Mouse (Mus musculus): ENCODE results near the gene Itpr2. TPM values are rescaled to one million over a fixed set of nuclear protein-coding genes. Genes with fewer than 3 reads are reported as not detected.

Itpr2 gene
- polyA plus RNA-seq, 1 experiment from 2014 or later = 10.9 TPM

- TF ChIP-seq EP300 (optimal IDR thresholded peaks at IDR 0.05) (no peak), CTCF (IDR thresholded peaks at IDR 0.05; ENCODE audit: low read depth) (peak; percentile 69)
- no peak overlapping the region for H3K4me3 ChIP-seq (ENCODE audit: low read depth, low read length)
- no peaks in the 10 kb centered on the region for H3K36me3 ChIP-seq (ENCODE audit: control insufficient read depth, insufficient read depth, low read length)
- H3K27ac ChIP-seq (replicated peaks) = no peak overlapping the region
- DNase-seq (ENCODE audit: low spot score) = no peak
- 95% methylated on average over 3 of the region's 3 CpGs for WGBS
- no peaks in the 10 kb centered on the region for H3K27me3 ChIP-seq (ENCODE audit: control insufficient read depth, insufficient read depth, low read length)
- no peaks in the 10 kb centered on the region for H3K4me1 ChIP-seq (replicated peaks; ENCODE audit: control insufficient read depth, insufficient read depth)
- ATAC-seq (ENCODE audit: low FRiP score, low TSS enrichment) = no peak
- no peak overlapping the region for H3K9ac ChIP-seq (ENCODE audit: low read length)
- H3K9me3 ChIP-seq (ENCODE audit: control insufficient read depth, low read length) = no peaks in the 10 kb centered on the region
- H3K4me2 ChIP-seq (replicated peaks; ENCODE audit: low read depth) = no peak overlapping the region
Measured at GRCm38 (mm10) chr6:146344732-146345131, 157.3 kb downstream of the Itpr2 start.

- H3K27me3 ChIP-seq (ENCODE audit: control insufficient read depth, insufficient read depth, low read length) = no peaks in the 10 kb centered on the region
- H3K9me3 ChIP-seq (ENCODE audit: control insufficient read depth, low read length) = no peaks in the 10 kb centered on the region
- no peak overlapping the region for H3K4me2 ChIP-seq (replicated peaks; ENCODE audit: low read depth)
- no peaks in the 10 kb centered on the region for H3K4me1 ChIP-seq (replicated peaks; ENCODE audit: control insufficient read depth, insufficient read depth)
- TF ChIP-seq CTCF (IDR thresholded peaks at IDR 0.05; ENCODE audit: low read depth) (no peak), EP300 (optimal IDR thresholded peaks at IDR 0.05) (no peak)
- H3K9ac ChIP-seq (ENCODE audit: low read length) = no peak overlapping the region
- no peaks in the 10 kb centered on the region for H3K36me3 ChIP-seq (ENCODE audit: control insufficient read depth, insufficient read depth, low read length)
- H3K4me3 ChIP-seq (ENCODE audit: low read depth, low read length) = no peak overlapping the region
- ATAC-seq (ENCODE audit: low FRiP score, low TSS enrichment) (no peak), DNase-seq (ENCODE audit: low spot score) (no peak)
- WGBS = 62% methylated on average over 10 of the region's 10 CpGs
- H3K27ac ChIP-seq (replicated peaks) = no peak overlapping the region
Measured at GRCm38 (mm10) chr6:146343671-146344384, 158.2 kb downstream of the Itpr2 start.

GRCm38 (mm10) chr6:146342995-146343394 is 159.0 kb downstream of the Itpr2 start:
- Histone ChIP-seq H3K9ac (ENCODE audit: low read length) (no peak overlapping the region), H3K27ac (replicated peaks) (no peak overlapping the region), H3K27me3 (ENCODE audit: control insufficient read depth, insufficient read depth, low read length) (no peaks in the 10 kb centered on the region), H3K4me2 (replicated peaks; ENCODE audit: low read depth) (no peak overlapping the region), H3K36me3 (ENCODE audit: control insufficient read depth, insufficient read depth, low read length) (no peaks in the 10 kb centered on the region), H3K9me3 (ENCODE audit: control insufficient read depth, low read length) (no peaks in the 10 kb centered on the region), H3K4me3 (ENCODE audit: low read depth, low read length) (no peak overlapping the region), H3K4me1 (replicated peaks; ENCODE audit: control insufficient read depth, insufficient read depth) (no peaks in the 10 kb centered on the region)
- TF ChIP-seq EP300 (optimal IDR thresholded peaks at IDR 0.05) (no peak), CTCF (IDR thresholded peaks at IDR 0.05; ENCODE audit: low read depth) (no peak)
- 62% methylated on average over 6 of the region's 6 CpGs for WGBS
- ATAC-seq (ENCODE audit: low FRiP score, low TSS enrichment) (no peak), DNase-seq (ENCODE audit: low spot score) (no peak)

- H3K4me2 ChIP-seq (replicated peaks; ENCODE audit: low read depth) = no peak overlapping the region
- no peak for DNase-seq (ENCODE audit: low spot score)
- no peaks in the 10 kb centered on the region for H3K4me1 ChIP-seq (replicated peaks; ENCODE audit: control insufficient read depth, insufficient read depth)
- WGBS = 84% methylated on average over 3 of the region's 3 CpGs
- no peak overlapping the region for H3K9ac ChIP-seq (ENCODE audit: low read length)
- H3K27ac ChIP-seq (replicated peaks) = no peak overlapping the region
- no peaks in the 10 kb centered on the region for H3K9me3 ChIP-seq (ENCODE audit: control insufficient read depth, low read length)
- no peaks in the 10 kb centered on the region for H3K36me3 ChIP-seq (ENCODE audit: control insufficient read depth, insufficient read depth, low read length)
- no peak for TF ChIP-seq EP300 (optimal IDR thresholded peaks at IDR 0.05)
- TF ChIP-seq CTCF (IDR thresholded peaks at IDR 0.05; ENCODE audit: low read depth) = no peak
- H3K4me3 ChIP-seq (ENCODE audit: low read depth, low read length) = no peak overlapping the region
- no peaks in the 10 kb centered on the region for H3K27me3 ChIP-seq (ENCODE audit: control insufficient read depth, insufficient read depth, low read length)
- no peak for ATAC-seq (ENCODE audit: low FRiP score, low TSS enrichment)
Measured at GRCm38 (mm10) chr6:146341934-146342333, 160.1 kb downstream of the Itpr2 start.

- H3K36me3 ChIP-seq (ENCODE audit: control insufficient read depth, insufficient read depth, low read length) = no peaks in the 10 kb centered on the region
- ATAC-seq (ENCODE audit: low FRiP score, low TSS enrichment) = no peak
- TF ChIP-seq CTCF (IDR thresholded peaks at IDR 0.05; ENCODE audit: low read depth) (no peak), EP300 (optimal IDR thresholded peaks at IDR 0.05) (no peak)
- 81% methylated on average over 3 of the region's 3 CpGs for WGBS
- H3K9me3 ChIP-seq (ENCODE audit: control insufficient read depth, low read length) = no peaks in the 10 kb centered on the region
- no peak overlapping the region for H3K27ac ChIP-seq (replicated peaks)
- no peaks in the 10 kb centered on the region for H3K27me3 ChIP-seq (ENCODE audit: control insufficient read depth, insufficient read depth, low read length)
- H3K4me1 ChIP-seq (replicated peaks; ENCODE audit: control insufficient read depth, insufficient read depth) = no peaks in the 10 kb centered on the region
- no peak overlapping the region for H3K4me2 ChIP-seq (replicated peaks; ENCODE audit: low read depth)
- H3K4me3 ChIP-seq (ENCODE audit: low read depth, low read length) = no peak overlapping the region
- no peak overlapping the region for H3K9ac ChIP-seq (ENCODE audit: low read length)
- DNase-seq (ENCODE audit: low spot score) = no peak
Measured at GRCm38 (mm10) chr6:146341413-146341812, 160.6 kb downstream of the Itpr2 start.

GRCm38 (mm10) chr6:146340951-146341350 is 161.1 kb downstream of the Itpr2 start:
- Histone ChIP-seq H3K4me2 (replicated peaks; ENCODE audit: low read depth) (no peak overlapping the region), H3K9ac (ENCODE audit: low read length) (no peak overlapping the region), H3K27me3 (ENCODE audit: control insufficient read depth, insufficient read depth, low read length) (no peaks in the 10 kb centered on the region), H3K27ac (replicated peaks) (no peak overlapping the region), H3K4me1 (replicated peaks; ENCODE audit: control insufficient read depth, insufficient read depth) (no peaks in the 10 kb centered on the region), H3K36me3 (ENCODE audit: control insufficient read depth, insufficient read depth, low read length) (no peaks in the 10 kb centered on the region), H3K4me3 (ENCODE audit: low read depth, low read length) (no peak overlapping the region), H3K9me3 (ENCODE audit: control insufficient read depth, low read length) (no peaks in the 10 kb centered on the region)
- TF ChIP-seq CTCF (IDR thresholded peaks at IDR 0.05; ENCODE audit: low read depth) = no peak
- no peak for TF ChIP-seq EP300 (optimal IDR thresholded peaks at IDR 0.05)
- 85% methylated on average over 5 of the region's 5 CpGs for WGBS
- ATAC-seq (ENCODE audit: low FRiP score, low TSS enrichment) (no peak), DNase-seq (ENCODE audit: low spot score) (no peak)

Data from stomach, postnatal 0 days (tissue).